Mouse (Mus musculus) forebrain, embryonic 11.5 days (tissue): ENCODE results near the gene Gpr55. TPM values are rescaled to one million over a fixed set of nuclear protein-coding genes. Genes with fewer than 3 reads are reported as not detected.

Source experiments
- ATAC-seq: fragments of 200-750 bp; cut with Nextera tagmentation; replicated peaks from 2 replicates; pipeline ENCODE4 v1.8.0; 2017; ENCODE audit warnings: moderate TSS enrichment; ENCODE audit not compliant: low FRiP score
- DNase-seq: peaks from one replicate; pipeline ENCODE4 v3.0.0-alpha.2; 2017; ENCODE audit warnings: low spot score
- H3K27ac ChIP-seq: fragments of 300-500 bp; sonication (generic); 2 replicates; pipeline ENCODE4 v1.5.1; 2014; ENCODE audit warnings: low read depth, low read length
- H3K27me3 ChIP-seq: fragments of 300-500 bp; sonication (generic); 2 replicates; pipeline ENCODE4 v1.6.1; 2014; ENCODE audit warnings: mild to moderate bottlenecking, low read length, mixed read lengths; ENCODE audit not compliant: control insufficient read depth, insufficient read depth
- H3K36me3 ChIP-seq: fragments of 300-500 bp; sonication (generic); 2 replicates; pipeline ENCODE4 v1.6.1; 2014; ENCODE audit warnings: mild to moderate bottlenecking, low read length, moderate library complexity, mixed read lengths; ENCODE audit not compliant: control insufficient read depth, insufficient read depth
- H3K4me1 ChIP-seq: fragments of 300-500 bp; sonication (generic); replicated peaks from 2 replicates; pipeline ENCODE4 v1.6.1; 2014; ENCODE audit warnings: low read length, mixed read lengths; ENCODE audit not compliant: control insufficient read depth, insufficient read depth
- H3K4me2 ChIP-seq: fragments of 300-500 bp; sonication (generic); 2 replicates; pipeline ENCODE4 v1.6.1; 2014; ENCODE audit warnings: low read depth, mild to moderate bottlenecking, low read length, moderate library complexity, mixed read lengths; ENCODE audit not compliant: severe bottlenecking
- H3K4me3 ChIP-seq: fragments of 300-500 bp; sonication (generic); 2 replicates; pipeline ENCODE4 v1.5.1; 2014; ENCODE audit warnings: low read depth, low read length
- H3K9ac ChIP-seq: fragments of 300-500 bp; sonication (generic); 2 replicates; pipeline ENCODE4 v1.6.1; 2014; ENCODE audit warnings: low read length
- H3K9me3 ChIP-seq: fragments of 300-500 bp; sonication (generic); 2 replicates; pipeline ENCODE4 v1.6.1; 2016; ENCODE audit warnings: low read length, mixed read lengths; ENCODE audit not compliant: control insufficient read depth
- WGBS: fragments of 180-500 bp; shearing (Covaris S2); extraction: QIAGEN DNeasy Blood & Tissue Kit; methylation state at CpG from one replicate; pipeline ENCODE4 v1.1.7; 2014; 5-methylcytosine and 5-hydroxymethylcytosine counted together
- polyA plus RNA-seq: library from polyadenylated mRNA; unstranded; fragments of >200 nt; fragmentation: Nextera tagmentation; extraction: Ambion mirVana; gene quantifications from 2 replicates; pipeline ENCODE4 v1.2.1, GENCODE M21; 2014

Gene Gpr55
- not detected in 2 replicates for polyA plus RNA-seq

DNA sequence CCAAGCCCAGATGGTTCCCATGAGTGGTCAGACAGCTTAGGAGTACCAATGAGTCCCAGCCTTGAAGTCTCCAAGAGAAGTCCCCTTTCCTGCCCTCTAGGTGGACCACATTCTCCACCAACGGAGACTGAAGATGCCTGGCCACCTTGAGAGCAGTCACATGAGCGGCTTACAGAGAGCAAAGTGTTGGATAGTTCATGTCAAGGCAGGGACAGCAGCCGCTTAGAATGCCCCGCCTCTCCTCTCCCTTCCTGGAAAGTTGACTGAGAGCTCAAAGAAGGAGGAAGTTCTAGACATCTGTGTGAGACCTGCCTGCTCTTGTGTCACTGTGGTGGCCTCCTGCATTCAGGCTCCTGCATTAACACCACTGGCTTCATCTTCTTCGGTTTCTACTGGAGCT, at the start of gene Gpr55:
Gene Gpr55, minus strand, starts transcription at position 135 of the 400 bp plus-strand sequence.
- no peaks in the 10 kb centered on the region for H3K4me1 ChIP-seq
- H3K4me3 ChIP-seq = no peak within 1 kb of the TSS
- no peaks in the 10 kb centered on the region for H3K9me3 ChIP-seq
- no peak for ATAC-seq
- no peak within 1 kb of the TSS for H3K4me2 ChIP-seq
- no peaks in the 10 kb centered on the region for H3K27me3 ChIP-seq
- H3K9ac ChIP-seq = no peak within 1 kb of the TSS
- no peak within 1 kb of the TSS for H3K27ac ChIP-seq
- H3K36me3 ChIP-seq = no peaks in the 10 kb centered on the region
- 82% methylated on average over 5 of the region's 5 CpGs for WGBS
- peak; percentile 39 for DNase-seq

DNA sequence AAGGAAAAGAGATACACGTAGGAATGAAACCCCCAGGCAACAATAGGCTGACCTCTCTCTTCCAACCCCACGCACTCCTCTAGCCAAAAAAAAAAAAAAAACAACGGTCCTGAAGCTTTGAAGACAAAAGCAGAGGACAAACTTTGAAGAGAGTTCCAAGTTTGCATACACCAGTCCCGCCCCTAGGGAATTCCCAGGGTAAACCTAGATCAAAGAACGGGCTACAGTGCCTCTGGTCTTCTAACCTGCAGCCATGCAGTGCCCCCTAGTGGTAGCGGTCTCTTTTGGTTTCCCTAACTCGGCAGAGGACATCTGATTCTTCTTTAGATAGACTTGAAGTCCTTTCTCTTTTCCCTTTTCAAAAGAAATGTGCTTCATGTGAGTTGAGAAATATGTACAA, 47.0 kb upstream of the Gpr55 start:
- Histone ChIP-seq H3K4me1 (0 out of 2 replicates have a peak, but pooled peaks cover 3% of the 10 kb centered on the region), H3K4me2 (no peak overlapping the region), H3K9ac (no peak overlapping the region), H3K4me3 (no peak overlapping the region), H3K27me3 (no peaks in the 10 kb centered on the region), H3K9me3 (no peaks in the 10 kb centered on the region), H3K36me3 (no peaks in the 10 kb centered on the region), H3K27ac (no peak overlapping the region)
- DNase-seq (peak; percentile 93), ATAC-seq (peak; percentile 80; the same call in 1 of the 2 replicates)
- 2% methylated on average over 7 of the region's 7 CpGs for WGBS

DNA sequence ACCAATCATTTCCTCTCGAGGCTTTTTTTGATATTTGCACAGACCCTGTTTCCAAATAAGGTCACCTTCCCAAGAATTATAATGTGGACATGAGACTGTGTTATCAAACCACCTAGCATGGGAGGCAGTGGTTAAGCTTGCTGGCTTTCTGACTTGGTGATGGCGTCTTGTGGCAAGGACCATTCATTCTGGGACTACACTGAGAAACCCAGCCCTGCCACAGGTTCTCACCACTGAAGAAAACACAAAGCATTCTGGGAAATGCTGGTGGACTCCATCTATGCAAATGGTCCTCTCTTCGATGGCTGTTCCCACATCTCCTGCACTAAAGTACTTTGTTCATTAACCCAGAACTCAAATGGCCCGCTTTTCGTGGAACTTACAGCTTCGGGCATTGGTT, 45.2 kb upstream of the Gpr55 start:
- Histone ChIP-seq H3K36me3 (no peaks in the 10 kb centered on the region), H3K27ac (no peak overlapping the region), H3K4me3 (no peak overlapping the region), H3K4me2 (no peak overlapping the region), H3K27me3 (no peaks in the 10 kb centered on the region), H3K9me3 (no peaks in the 10 kb centered on the region), H3K9ac (no peak overlapping the region), H3K4me1 (0 out of 2 replicates have a peak, but pooled peaks cover 3% of the 10 kb centered on the region)
- DNase-seq (no peak), ATAC-seq (no peak)
- WGBS = 87% methylated on average over 6 of the region's 6 CpGs

DNA sequence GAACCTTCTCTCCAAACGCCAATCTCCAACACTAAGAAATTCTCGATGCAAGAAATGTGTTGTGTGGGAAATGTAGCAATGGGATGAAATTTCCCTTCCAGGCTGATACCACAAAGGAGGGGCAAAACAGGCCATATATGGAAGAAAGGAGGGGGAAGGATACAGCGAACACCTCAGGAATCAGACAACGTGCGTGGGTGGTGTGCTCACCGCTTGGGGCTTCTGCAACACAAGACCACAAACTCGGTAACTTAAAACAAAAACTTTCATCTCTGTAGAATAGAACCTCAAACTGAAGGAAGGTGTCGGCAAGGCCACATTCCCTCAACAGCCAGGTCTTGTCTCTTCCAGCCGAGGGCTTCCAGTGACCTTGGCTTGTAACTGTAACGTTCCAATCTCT, 44.7 kb upstream of the Gpr55 start:
- 91% methylated on average over 10 of the region's 10 CpGs for WGBS
- H3K9me3 ChIP-seq = no peaks in the 10 kb centered on the region
- H3K9ac ChIP-seq = no peak overlapping the region
- H3K27me3 ChIP-seq = no peaks in the 10 kb centered on the region
- no peak overlapping the region for H3K4me3 ChIP-seq
- ATAC-seq = no peak
- no peak overlapping the region for H3K4me2 ChIP-seq
- peak; percentile 19 for DNase-seq
- H3K36me3 ChIP-seq = no peaks in the 10 kb centered on the region
- H3K27ac ChIP-seq = no peak overlapping the region
- 0 out of 2 replicates have a peak, but pooled peaks cover 3% of the 10 kb centered on the region for H3K4me1 ChIP-seq

DNA sequence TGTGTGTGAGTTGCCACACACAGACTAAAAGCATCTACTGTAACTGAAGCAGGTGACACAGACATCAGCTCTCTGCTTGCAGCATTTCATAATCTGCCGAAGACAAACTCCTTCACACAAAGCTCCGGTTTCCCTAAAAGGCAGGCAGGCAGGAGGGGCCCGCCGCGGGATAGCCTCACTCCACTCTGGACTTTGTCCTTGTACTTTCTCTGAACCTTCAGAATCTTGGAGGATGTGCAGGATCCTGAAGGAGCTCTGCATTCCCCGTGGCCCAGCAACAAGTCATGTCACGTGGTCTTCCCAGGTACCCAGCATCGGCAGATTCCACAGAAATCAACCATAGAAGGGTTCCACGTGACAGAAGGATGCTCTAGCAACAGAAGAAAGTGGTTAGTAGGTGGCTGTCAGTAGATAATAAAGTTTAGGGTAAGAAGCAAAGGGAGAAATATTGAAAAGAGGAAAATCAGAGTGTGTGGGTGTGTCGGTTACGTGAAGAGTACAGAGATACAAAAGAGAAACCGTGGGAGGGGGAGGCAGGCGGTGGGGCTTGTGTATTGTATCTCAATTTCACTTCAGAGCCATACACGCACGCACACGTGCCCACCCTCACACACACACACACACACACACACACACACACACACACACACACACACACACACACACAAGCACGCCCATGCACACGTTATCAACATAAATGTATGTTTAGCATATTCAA, 39.2 kb upstream of the Gpr55 start:
- Histone ChIP-seq H3K27me3 (no peaks in the 10 kb centered on the region), H3K9me3 (no peaks in the 10 kb centered on the region), H3K9ac (no peak overlapping the region), H3K27ac (no peak overlapping the region), H3K4me1 (no peaks in the 10 kb centered on the region), H3K4me3 (no peak overlapping the region), H3K36me3 (no peaks in the 10 kb centered on the region), H3K4me2 (no peak overlapping the region)
- 86% methylated on average over 18 of the region's 18 CpGs for WGBS
- no peak for DNase-seq
- no peak for ATAC-seq

DNA sequence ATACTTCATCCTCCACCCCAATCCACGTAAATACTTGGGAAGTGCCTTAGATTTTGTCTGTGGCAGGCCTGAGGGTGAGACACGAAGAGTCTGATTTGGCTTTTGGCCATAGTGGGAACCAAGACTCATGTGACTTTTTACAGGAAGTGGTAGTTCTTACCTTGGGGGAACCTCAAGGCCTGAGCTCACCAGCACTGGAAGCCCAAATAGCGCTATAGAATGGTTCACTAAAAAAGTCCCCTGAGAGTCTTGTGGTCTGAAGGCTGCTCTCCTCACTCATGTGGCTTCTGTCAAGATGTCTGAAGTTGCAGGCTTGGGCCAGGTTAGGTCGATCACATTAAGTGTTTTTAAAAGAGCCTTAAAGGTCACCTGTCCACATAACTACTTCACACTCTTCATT, 37.2 kb upstream of the Gpr55 start:
- no peak overlapping the region for H3K9ac ChIP-seq
- no peak overlapping the region for H3K4me3 ChIP-seq
- 87% methylated on average over 4 of the region's 4 CpGs for WGBS
- H3K4me1 ChIP-seq = no peaks in the 10 kb centered on the region
- no peak overlapping the region for H3K27ac ChIP-seq
- DNase-seq (no peak), ATAC-seq (no peak)
- H3K9me3 ChIP-seq = no peaks in the 10 kb centered on the region
- H3K36me3 ChIP-seq = no peaks in the 10 kb centered on the region
- H3K4me2 ChIP-seq = no peak overlapping the region
- H3K27me3 ChIP-seq = no peaks in the 10 kb centered on the region

DNA sequence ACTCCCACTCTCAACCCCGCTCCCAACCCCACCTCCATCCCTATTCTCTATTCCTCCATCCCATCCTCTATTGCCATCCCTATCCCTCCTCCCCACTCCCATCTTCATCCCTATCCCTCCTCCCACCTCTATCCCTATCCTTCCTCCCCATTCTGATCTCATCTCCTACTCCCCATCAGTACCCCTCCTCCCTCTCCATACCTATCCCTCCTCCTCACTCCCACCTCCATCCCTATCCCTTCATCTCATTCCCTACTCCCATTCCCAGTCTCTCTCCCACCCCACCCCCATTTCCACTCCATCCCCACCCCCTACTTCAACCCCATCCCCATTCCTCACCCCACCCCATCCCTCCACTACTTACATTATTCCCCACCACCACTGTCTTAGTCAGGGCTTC, 36.4 kb upstream of the Gpr55 start:
- Histone ChIP-seq H3K4me2 (no peak overlapping the region), H3K9me3 (no peaks in the 10 kb centered on the region), H3K27ac (no peak overlapping the region), H3K9ac (no peak overlapping the region), H3K27me3 (no peaks in the 10 kb centered on the region), H3K4me3 (no peak overlapping the region), H3K4me1 (no peaks in the 10 kb centered on the region), H3K36me3 (no peaks in the 10 kb centered on the region)
- DNase-seq (no peak), ATAC-seq (no peak)
- 97% methylated on average over 1 of the region's 1 CpGs for WGBS

DNA sequence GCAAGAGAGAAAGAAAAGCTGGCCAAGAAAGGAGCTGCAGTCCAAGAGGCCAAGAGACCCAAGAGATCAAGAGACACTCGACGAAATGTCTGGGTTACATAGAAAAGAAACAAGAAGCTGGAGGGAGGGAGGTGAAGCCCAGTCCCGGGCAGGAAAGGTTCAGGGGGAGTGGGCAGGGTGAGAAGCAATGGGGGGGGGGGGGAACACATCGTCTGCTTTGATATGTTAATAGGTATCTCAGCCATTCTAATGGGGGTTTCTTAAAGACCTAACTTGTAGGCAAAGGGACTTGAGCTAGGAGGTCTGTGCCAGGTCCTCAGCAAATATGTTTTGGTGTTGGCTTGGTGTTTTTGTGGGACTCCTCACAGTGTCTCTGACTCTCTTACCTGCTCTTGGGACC, 32.7 kb upstream of the Gpr55 start:
- H3K4me1 ChIP-seq = no peaks in the 10 kb centered on the region
- DNase-seq (no peak), ATAC-seq (no peak)
- H3K4me2 ChIP-seq = no peak overlapping the region
- no peak overlapping the region for H3K27ac ChIP-seq
- WGBS = 78% methylated on average over 4 of the region's 4 CpGs
- H3K4me3 ChIP-seq = no peak overlapping the region
- H3K36me3 ChIP-seq = no peaks in the 10 kb centered on the region
- H3K9me3 ChIP-seq = no peaks in the 10 kb centered on the region
- no peaks in the 10 kb centered on the region for H3K27me3 ChIP-seq
- H3K9ac ChIP-seq = no peak overlapping the region

DNA sequence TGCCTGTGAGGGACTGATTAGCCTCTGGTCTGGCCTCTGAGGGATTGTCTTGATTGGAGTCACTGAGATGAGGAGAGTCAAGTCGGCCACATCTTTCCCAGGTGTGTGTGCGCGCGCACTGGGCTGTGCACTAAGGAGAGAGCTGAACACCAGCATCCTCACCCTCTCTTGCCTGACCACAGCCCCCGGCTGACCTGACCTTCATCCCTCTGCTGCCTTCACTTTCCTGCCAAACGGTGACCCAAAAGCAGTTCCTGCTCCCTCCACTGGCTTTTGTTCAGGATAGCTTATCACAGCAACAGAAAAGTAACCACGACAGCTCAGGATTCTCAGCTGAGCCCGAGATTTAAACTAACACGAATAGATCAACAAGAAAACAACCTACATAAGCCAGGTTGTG, 31.4 kb upstream of the Gpr55 start:
- no peaks in the 10 kb centered on the region for H3K36me3 ChIP-seq
- no peaks in the 10 kb centered on the region for H3K4me1 ChIP-seq
- no peak overlapping the region for H3K9ac ChIP-seq
- H3K27ac ChIP-seq = no peak overlapping the region
- no peak for DNase-seq
- no peak for ATAC-seq
- H3K9me3 ChIP-seq = no peaks in the 10 kb centered on the region
- 85% methylated on average over 9 of the region's 9 CpGs for WGBS
- H3K4me3 ChIP-seq = no peak overlapping the region
- no peaks in the 10 kb centered on the region for H3K27me3 ChIP-seq
- H3K4me2 ChIP-seq = no peak overlapping the region
